Mouse (Mus musculus) gastrocnemius, adult 2 months (tissue): Measurements from ENCODE around the gene Bcan. TPM values are rescaled to one million over a fixed set of nuclear protein-coding genes. Genes with fewer than 3 reads are reported as not detected.

Source experiments
- DNase-seq: peaks from one replicate; pipeline ENCODE4 v3.0.0; 2022
- H3K27ac ChIP-seq: fragments of 200-600 bp; 2 replicates; pipeline ENCODE4 v1.8.1; 2022; ENCODE audit warnings: mild to moderate bottlenecking
- H3K4me3 ChIP-seq: fragments of 200-600 bp; 2 replicates; pipeline ENCODE4 v1.8.1; 2022; ENCODE audit warnings: mild to moderate bottlenecking, moderate library complexity
- CTCF ChIP-seq: fragments of 200-600 bp; IDR thresholded peaks from 2 replicates; pipeline ENCODE4 v1.8.1; 2022; ENCODE audit warnings: antibody characterized with exemption, mild to moderate bottlenecking, moderate library complexity
- intact Hi-C: fragments of 180-260 bp; cut with DNase I; formaldehyde crosslinking; loops from one replicate; pipeline ENCODE4 v1.15.1; 2025
- total RNA-seq, 2 experiments: library from RNA; stranded (reverse); gene quantifications; 2 replicates each; pipeline ENCODE4 v1.2.3; 2021

The Bcan gene
- total RNA-seq, 2 experiments from 2014 or later: not detected

DNA sequence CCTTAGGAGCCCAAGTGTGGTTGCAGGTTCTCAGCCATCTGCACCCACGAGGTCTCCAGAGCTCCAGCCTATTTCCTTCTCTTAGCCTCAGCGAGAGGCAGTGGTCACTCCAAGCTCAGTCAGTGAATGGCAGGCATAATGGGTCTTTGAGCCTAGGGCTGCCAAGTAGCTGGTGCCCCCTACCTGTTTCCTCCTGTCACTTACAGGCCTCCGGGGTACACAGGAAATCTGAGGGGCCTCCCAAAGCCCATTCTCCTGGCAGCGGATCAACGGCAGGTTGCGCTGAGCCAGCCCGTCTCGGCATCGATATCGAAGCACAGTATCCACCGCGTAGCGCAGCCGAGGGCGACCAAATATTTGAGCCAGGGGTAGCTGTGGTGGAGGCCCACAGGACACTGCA is 12.0 kb downstream of the Bcan start:
- Histone ChIP-seq H3K4me3 (peak overlapping the region; percentile 63), H3K27ac (no peak overlapping the region)
- DNase-seq: no peak
- TF ChIP-seq CTCF: no peak
- intact Hi-C loops: no loop called here

DNA sequence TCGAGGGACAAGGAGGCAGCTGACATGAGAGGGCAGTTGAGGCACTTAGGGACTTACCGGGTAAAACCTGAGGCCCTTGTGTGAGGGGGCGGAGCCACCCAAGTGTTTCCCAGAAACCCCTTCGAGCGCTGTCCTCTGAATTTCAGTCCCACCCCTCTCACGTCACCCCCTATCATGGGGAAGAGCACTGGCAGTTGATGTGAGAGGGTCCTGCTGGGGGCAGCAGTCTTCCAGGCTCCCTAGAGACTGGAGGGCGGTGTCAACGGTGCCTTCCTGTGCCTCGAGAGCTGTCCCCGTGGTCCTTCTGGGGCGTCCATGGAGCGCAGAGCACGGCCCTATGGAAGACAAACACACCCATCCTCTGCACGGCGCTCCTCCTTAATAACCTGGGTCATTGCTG is 12.4 kb downstream of the Bcan start:
- DNase-seq: no peak
- Histone ChIP-seq H3K4me3 (peak overlapping the region; percentile 63), H3K27ac (no peak overlapping the region)
- intact Hi-C loops: loop anchor here (1.0 kb wide), 2 partner anchors 17 to 52 kb away; no protein-coding TSS in a partner anchor
- no peak for TF ChIP-seq CTCF

DNA sequence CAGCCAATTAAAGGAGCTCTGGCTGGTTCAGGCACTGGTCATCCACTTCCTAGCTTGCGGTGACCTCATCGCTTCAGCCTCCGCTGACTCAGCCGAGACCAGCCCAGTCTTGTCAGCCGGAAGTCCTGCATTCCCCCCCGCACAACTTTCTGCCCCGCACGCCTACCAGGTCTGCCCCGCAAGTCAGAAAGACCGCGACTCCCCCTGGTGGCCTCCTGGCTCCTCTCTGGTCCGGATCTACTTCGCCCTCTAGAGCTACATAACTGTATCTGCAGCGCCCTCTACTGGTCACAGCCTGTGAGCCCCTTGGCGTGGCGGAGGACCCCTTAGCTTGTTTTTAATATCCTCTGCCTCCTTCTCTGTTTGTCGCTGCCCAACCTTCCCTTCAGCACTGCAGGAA is 13.2 kb downstream of the Bcan start:
- Histone ChIP-seq H3K4me3 (peak overlapping the region; percentile 63), H3K27ac (peak overlapping the region; percentile 92)
- peak; percentile 99 for TF ChIP-seq CTCF
- intact Hi-C loops: loop anchor here (1.0 kb wide), 2 partner anchors 17 to 52 kb away; no protein-coding TSS in a partner anchor
- DNase-seq: peak; percentile 96

DNA sequence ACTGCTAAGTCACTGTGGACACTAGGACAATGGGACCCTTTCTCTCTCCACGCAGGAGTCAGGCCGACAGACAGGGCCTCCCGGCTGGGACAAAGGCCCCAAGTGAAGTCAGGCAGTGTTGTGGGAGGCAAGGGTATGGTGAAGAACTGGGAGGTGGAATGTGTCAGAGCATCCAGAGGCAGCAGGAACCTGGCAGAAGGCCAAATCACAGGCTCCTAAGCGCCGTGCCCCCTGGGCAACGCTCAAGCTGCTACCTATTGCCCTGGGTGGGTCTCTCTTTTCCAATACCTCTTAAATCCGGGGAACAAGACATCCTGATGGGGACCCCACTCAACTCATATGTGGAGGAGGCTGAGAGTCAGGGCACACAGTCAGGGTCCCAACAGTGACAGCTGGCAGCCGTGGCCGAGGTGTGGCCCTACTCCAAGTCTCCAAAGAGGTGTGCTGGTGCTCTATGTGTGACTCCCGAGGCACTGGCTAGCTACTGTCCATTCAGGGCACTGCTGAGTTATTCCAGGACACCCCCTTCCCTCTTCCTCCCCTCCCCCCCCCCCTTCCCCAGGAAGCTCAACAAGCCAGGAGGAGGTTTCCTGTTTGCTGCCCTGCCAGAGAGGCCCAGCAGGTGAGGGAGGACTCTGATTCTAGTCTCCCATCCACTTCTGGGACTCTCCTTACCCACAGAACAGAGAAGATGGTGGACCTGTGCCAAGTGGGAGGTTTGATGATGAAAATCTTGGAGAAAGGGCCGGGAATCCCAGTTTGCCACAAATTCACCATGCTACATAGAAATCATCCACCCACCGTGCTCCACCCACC is 14.3 kb downstream of the Bcan start:
- DNase-seq: no peak
- intact Hi-C loops: no loop called here
- Histone ChIP-seq H3K4me3 (peak overlapping the region; percentile 30), H3K27ac (peak overlapping the region; percentile 92)
- TF ChIP-seq CTCF: no peak

DNA sequence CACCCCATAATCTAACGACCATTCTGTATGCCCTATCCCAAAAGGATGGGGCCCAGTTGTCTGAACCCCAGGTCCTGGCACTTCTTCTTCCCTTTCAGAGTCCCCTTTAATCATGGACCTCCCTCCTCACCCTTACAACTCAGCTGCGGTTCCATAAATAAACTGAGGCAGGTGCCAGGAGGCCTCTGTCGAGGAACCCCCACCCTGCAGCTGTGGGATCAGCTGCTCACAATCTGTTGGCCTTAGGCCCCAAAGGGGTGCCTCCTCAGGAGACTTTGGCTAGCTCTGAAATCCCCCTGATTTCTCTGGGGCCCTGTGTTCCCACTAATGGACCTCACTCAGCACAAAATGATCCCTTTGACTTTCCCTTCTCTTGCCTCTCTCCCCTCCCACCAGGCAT is 15.9 kb downstream of the Bcan start:
- intact Hi-C loops: no loop called here
- no peak for TF ChIP-seq CTCF
- DNase-seq: peak; percentile 54
- Histone ChIP-seq H3K4me3 (no peak overlapping the region), H3K27ac (peak overlapping the region; percentile 92)

DNA sequence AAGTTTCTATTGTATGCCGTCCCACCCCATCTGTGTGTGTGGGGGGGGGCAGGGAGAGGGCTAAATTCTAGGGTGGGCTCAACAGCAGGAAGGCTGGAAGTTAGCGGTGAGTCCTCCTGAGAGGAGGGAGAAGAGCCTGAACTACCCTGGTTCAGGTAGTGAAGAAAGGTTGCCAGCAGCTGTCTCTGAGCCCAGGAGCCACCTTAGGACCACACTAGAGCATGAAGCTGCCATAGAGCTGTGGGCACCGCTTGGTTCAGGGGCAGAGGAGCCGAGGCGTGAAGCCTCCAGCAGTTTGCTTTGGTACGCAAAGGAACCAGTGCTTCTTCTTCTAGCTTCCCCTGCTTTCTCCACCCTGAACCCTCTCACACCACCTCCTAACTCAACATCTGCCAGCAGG is 16.4 kb downstream of the Bcan start:
- no peak for TF ChIP-seq CTCF
- no peak for DNase-seq
- intact Hi-C loops: no loop called here
- Histone ChIP-seq H3K27ac (peak overlapping the region; percentile 92), H3K4me3 (peak overlapping the region; percentile 58; the same call in 1 of the 2 replicates)

DNA sequence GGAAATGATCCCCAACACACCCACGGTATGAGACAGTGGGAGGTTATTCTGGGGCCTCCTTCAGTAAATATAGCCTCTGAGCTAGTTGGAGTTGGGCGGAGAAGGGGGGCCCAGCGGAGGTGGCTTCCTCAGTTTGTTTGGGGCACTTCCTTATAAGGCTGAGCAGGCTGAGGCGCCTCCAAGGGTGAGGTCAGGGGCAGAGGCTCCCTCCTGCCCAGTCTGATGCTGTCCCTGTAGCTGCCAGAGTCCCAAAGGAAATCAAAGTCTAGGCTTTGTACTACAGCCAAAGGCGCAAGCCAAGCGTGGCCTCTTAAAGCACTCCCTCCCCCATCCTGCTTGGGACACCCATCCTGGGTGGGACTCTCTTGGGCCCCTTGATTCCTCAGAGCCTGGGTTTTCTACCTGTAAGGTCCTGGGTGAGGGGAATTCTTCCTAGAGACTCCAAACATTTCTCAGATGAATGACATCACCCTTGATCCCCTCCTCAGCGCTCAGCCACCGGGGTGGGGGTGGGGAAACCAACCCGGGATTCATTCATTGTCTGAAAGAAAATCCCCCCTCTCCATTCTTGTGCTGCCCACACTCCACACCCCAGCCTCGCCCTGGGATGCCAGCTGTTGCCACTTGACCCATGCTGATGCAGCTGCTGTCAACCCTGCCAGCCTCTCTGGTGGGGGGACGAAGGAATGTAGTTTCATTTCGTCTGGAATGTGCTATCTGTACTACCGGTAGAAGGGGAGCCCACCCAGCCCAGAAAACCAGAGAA is 17.0 kb downstream of the Bcan start:
- Histone ChIP-seq H3K4me3 (peak overlapping the region; percentile 58), H3K27ac (peak overlapping the region; percentile 92)
- intact Hi-C loops: no loop called here
- DNase-seq: peak; percentile 75
- TF ChIP-seq CTCF: no peak

DNA sequence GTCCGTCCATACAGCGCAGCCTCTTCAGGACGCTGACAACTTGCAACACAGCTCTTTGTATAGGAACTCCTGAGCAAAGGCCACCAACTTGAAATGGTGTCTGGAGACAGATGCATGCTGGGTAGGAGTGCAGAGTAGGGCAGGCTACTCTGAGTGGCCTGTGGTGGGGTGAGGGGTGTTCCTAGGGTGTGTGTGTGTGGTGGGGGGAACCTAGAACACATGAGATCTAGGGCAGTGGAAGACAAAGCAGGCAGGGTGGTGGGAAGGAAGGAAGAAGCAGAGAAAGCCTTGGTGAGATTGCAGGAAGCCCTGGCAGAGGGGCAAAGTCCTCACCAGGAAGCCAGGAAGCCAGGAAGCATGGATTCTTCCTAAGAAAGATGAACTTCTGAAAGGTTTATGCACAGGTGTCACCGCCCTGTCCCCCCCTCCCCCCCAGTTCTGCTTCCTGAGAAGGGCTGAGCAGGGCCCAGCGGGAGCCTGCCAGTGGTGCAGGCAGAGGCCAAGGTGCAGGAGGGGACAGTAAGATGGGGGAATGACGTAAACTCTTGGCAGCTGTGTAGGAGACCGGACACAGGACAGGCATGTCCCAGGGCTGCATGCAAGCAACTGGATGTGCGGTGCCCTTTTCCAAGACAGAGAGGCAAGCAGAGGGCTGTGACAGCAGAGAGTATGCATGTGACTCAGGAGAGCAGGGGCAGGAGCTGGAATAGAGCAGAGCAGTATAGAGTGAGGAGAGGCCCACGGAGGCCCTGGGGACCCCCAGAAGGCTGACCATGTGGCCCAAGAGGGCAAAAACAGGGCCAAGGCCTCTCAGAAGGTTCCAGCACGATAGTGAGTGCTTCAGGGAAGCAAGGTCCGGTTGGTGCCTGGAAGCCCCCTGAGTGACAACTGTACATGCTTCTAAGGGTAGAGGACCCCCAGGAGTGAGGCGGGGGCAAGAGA is 17.9 kb downstream of the Bcan start:
- Histone ChIP-seq H3K27ac (peak overlapping the region; percentile 92), H3K4me3 (peak overlapping the region; percentile 58)
- TF ChIP-seq CTCF: no peak
- DNase-seq: peak; percentile 86
- intact Hi-C loops: no loop called here

DNA sequence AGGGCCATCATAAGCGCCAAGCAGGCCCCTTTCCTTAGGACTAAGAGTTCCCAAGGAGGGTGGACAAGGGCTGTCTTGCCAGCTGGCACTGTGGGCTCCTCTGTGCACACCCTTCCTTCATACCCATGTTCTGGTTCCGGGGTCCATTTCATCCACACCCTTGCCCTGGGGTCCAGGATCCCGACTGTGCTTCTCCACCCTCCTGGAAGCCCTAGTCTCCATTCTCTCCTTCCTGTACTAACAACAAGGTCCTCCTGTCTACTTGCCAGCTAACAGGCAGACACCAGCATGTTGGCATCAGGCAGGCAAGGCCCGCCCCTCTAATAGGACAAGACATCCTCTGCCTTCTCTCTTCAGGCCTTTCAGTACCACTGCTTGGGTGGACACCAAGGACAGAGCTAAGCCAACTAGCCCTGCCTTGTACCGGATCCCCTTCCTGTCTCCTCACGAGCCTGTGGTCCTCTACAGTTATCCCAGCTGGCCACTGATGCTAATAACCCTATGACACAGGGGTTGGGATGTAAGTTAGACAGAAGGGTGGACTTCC is 18.7 kb downstream of the Bcan start:
- DNase-seq: no peak
- Histone ChIP-seq H3K27ac (peak overlapping the region; percentile 92), H3K4me3 (no peak overlapping the region)
- intact Hi-C loops: no loop called here
- TF ChIP-seq CTCF: no peak

DNA sequence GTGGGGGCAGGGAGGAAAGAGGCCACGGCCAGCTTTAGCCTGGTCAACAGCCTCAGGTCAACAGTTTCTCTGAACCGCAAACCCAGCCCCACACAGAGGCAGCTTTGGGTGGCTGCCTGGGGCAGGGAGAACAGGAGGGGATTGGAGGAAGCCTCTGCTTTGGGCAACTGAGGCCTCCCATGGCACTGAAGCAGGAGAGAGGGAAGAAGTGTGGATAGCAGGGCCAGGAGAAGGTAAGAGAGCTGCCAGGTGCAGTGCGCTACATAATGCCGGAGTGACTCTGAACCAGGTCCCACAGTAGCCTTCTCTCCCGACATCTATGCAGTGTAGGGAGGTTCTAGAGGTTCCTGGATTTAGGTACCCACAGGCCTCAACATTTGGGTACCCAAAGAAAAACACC is 19.3 kb downstream of the Bcan start:
- Histone ChIP-seq H3K4me3 (no peak overlapping the region), H3K27ac (peak overlapping the region; percentile 92; the same call in 1 of the 2 replicates)
- no peak for TF ChIP-seq CTCF
- no peak for DNase-seq
- intact Hi-C loops: no loop called here

DNA sequence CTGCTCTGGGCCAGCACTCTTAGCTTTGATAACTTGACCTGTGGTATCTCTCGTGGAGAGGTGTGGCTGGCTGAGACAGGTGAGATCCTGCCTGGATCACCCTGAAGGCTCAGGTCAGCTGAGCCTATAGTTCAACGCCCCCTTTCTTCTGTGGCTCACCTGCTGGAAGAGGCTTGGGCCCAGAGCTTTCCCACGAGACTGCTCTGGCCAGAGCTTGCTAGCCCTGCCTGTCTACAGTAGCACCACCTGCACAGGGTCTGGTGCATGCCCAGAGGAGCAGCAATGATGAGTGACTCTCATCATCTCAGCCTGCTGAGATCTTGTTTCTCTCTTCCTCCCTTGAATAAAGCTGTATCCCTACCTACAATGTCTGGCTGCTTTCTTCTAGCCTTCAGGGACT is 19.9 kb downstream of the Bcan start:
- intact Hi-C loops: no loop called here
- no peak for TF ChIP-seq CTCF
- DNase-seq: no peak
- no peak overlapping the region for H3K4me3 ChIP-seq
- H3K27ac ChIP-seq: no peak overlapping the region

DNA sequence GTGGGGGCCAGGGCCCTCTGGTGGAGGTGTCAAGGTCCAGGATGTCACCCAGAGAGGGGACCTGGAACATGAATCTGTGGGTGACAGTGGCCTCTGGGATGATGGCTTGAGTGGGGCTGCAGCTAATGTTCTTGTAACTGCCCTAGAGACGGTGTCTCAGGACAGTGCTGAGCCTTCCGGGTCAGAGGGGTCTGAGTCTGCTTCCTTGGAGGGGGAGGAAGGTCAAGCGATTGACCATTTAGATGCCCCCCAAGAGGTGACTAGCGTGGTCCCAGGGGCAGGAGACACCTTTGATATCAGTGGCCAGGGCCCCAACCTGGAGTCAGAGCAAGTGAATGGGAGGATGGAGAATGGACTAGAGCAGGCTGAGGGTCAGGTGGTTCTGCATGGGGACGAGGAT is 20.5 kb downstream of the Bcan start:
- no peak overlapping the region for H3K27ac ChIP-seq
- intact Hi-C loops: no loop called here
- no peak for DNase-seq
- TF ChIP-seq CTCF: no peak
- no peak overlapping the region for H3K4me3 ChIP-seq
